Mouse (Mus musculus): ENCODE results near the gene Usp10. TPM values are rescaled to one million over a fixed set of nuclear protein-coding genes. Genes with fewer than 3 reads are reported as not detected.

Usp10 gene
- polyA plus RNA-seq, 1 experiment, result 143 TPM

GRCm38 (mm10) chr8:119997266-119997665, 87.1 kb downstream of the Usp10 start:
- no peak for DNase-seq (ENCODE audit: low read depth)
- no peak for TF ChIP-seq POLR2A (IDR thresholded peaks at IDR 0.05; ENCODE audit: borderline replicate concordance, extremely low read depth, insufficient read depth, insufficient read length, poor library complexity, severe bottlenecking)
- TF ChIP-seq CTCF (IDR thresholded peaks at IDR 0.05; ENCODE audit: borderline replicate concordance, extremely low read depth, insufficient read depth, insufficient read length), result no peak

DNA sequence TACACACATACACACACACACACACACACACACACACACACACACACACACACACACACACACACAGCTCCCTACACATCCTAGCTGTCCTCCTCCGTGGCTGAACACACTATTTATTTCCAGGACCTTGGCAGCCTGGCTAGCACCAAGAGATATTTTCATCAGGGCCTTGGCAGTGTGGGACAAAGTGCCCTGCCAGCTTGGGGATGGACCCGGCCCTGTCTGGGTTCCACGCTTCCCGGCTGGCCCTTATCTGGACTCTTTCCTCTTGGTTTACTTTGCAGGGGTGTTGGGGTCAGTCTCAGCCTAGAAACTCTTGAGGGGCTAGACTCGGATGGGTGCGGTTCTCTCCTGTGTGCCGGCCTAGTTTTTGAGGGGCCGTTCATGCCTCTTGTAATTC, 90.3 kb downstream of the Usp10 start:
- TF ChIP-seq CTCF (IDR thresholded peaks at IDR 0.05; ENCODE audit: borderline replicate concordance, extremely low read depth, insufficient read depth, insufficient read length), result no peak
- TF ChIP-seq POLR2A (IDR thresholded peaks at IDR 0.05; ENCODE audit: borderline replicate concordance, extremely low read depth, insufficient read depth, insufficient read length, poor library complexity, severe bottlenecking), result no peak
- no peak for DNase-seq (ENCODE audit: low read depth)

DNA sequence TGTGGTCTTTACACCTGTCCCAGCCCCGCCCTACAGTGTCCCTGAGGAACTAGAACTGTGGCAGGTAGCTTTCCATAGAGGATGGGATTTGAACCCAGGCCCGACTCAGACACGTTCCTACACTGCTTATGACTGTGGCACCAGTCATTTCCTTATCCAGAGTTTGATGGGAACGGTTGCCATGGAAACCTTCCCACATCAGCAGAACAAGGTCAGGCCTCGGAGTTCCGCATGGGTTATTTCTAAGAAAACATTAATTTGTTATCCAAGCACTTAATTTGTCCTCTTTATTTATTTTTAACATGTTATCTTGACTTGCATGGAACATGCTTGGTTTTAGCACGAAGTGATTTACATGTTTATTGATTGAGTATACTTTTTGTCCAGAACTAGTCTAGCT, 91.6 kb downstream of the Usp10 start:
- DNase-seq (ENCODE audit: low read depth), result peak; percentile 55
- no peak for TF ChIP-seq POLR2A (IDR thresholded peaks at IDR 0.05; ENCODE audit: borderline replicate concordance, extremely low read depth, insufficient read depth, insufficient read length, poor library complexity, severe bottlenecking)
- TF ChIP-seq CTCF (IDR thresholded peaks at IDR 0.05; ENCODE audit: borderline replicate concordance, extremely low read depth, insufficient read depth, insufficient read length), result no peak

- no peak for DNase-seq (ENCODE audit: low read depth)
- TF ChIP-seq CTCF (IDR thresholded peaks at IDR 0.05; ENCODE audit: borderline replicate concordance, extremely low read depth, insufficient read depth, insufficient read length), result no peak
- TF ChIP-seq POLR2A (IDR thresholded peaks at IDR 0.05; ENCODE audit: borderline replicate concordance, extremely low read depth, insufficient read depth, insufficient read length, poor library complexity, severe bottlenecking), result no peak
Observed at GRCm38 (mm10) chr8:120002348-120002747, 92.2 kb downstream of the Usp10 start.

DNA sequence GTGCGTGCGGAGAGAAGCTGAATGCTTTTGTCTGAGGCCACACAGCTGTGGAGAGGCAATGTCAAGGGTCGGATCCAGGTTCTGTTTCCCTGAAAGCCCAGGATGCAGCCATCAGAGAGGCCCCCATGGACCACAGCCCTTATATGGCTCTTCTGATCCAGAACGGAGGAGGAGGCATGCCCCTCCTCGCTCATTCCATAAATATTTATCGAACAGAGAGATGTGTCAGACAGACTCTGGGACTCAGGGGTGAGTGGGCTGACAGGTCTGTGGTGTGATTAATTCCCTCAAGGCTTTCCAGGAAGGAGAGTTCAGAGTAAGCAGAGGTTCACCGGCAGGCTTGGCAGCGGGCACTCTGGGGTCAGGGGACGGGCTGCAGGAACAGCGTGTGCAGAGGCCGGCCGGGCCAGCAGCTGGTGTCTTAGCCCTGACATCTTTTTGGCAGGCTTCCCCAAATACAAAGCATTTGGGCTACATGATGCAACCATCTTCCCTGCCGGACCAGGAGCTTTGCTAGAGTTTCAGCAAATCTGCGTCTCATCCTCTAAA, 94.1 kb downstream of the Usp10 start:
- TF ChIP-seq POLR2A (IDR thresholded peaks at IDR 0.05; ENCODE audit: borderline replicate concordance, extremely low read depth, insufficient read depth, insufficient read length, poor library complexity, severe bottlenecking) (no peak), CTCF (IDR thresholded peaks at IDR 0.05; ENCODE audit: borderline replicate concordance, extremely low read depth, insufficient read depth, insufficient read length) (no peak)
- peak; percentile 45 for DNase-seq (ENCODE audit: low read depth)

- TF ChIP-seq POLR2A (IDR thresholded peaks at IDR 0.05; ENCODE audit: borderline replicate concordance, extremely low read depth, insufficient read depth, insufficient read length, poor library complexity, severe bottlenecking) (no peak), CTCF (IDR thresholded peaks at IDR 0.05; ENCODE audit: borderline replicate concordance, extremely low read depth, insufficient read depth, insufficient read length) (no peak)
- DNase-seq (ENCODE audit: low read depth), result no peak
Observed at GRCm38 (mm10) chr8:120004705-120005381, 94.7 kb downstream of the Usp10 start.

DNA sequence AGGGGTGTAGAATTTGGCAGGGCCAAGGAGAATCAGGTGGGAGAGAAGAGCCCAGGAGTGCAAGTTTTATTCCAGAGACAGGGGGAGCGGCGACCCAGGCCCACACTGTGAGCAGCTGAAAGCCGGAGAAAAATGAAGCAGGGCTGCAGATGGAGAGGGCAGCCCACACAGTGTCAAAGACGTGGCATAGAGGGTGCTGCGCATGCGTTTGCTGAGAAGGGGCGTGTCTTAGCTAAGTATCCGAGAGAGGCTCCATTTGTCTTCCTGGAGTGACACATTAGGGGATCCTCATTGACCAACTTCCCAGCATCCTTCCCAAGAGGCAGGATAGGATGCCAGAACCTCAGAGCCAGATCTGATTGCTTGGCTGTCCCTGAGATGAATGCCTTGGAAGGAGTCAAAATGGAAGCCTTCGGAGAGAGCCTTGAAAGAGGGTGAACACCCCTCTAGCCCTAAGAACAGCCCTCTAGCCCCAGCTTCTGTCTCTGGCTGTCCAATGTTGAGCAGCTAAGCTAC, 96.5 kb downstream of the Usp10 start:
- TF ChIP-seq CTCF (IDR thresholded peaks at IDR 0.05; ENCODE audit: borderline replicate concordance, extremely low read depth, insufficient read depth, insufficient read length) (no peak), POLR2A (IDR thresholded peaks at IDR 0.05; ENCODE audit: borderline replicate concordance, extremely low read depth, insufficient read depth, insufficient read length, poor library complexity, severe bottlenecking) (no peak)
- DNase-seq (ENCODE audit: low read depth), result peak; percentile 57

Other genes with a start within 250 kb of the Usp10 start
- gene Wfdc1, start 244.0 kb upstream of the Usp10 start, polyA plus RNA-seq (2012; rRNA removed), result 3.1 TPM in 2 replicates
- 0.24 and 0.38 TPM in 2 replicates for gene Atp2c2, start 210.4 kb upstream of the Usp10 start, polyA plus RNA-seq (2012; rRNA removed)
- 13.5 and 16.1 TPM in 2 replicates for gene Tldc1, start 131.9 kb upstream of the Usp10 start, polyA plus RNA-seq (2012; rRNA removed)
- gene Cotl1, start 69.8 kb upstream of the Usp10 start, polyA plus RNA-seq (2012; rRNA removed), result 273 and 336 TPM in 2 replicates
- 16.2 and 17.6 TPM in 2 replicates for gene Klhl36, start 48.1 kb upstream of the Usp10 start, polyA plus RNA-seq (2012; rRNA removed)
- 54.5 and 59.3 TPM in 2 replicates for gene Gm20388, start 481 bp downstream of the Usp10 start, polyA plus RNA-seq (2012; rRNA removed)
- gene Crispld2, start 82.1 kb downstream of the Usp10 start, polyA plus RNA-seq (2012; rRNA removed), result 1.3 and 2.2 TPM in 2 replicates
- 35.1 and 36.6 TPM in 2 replicates for gene Zdhhc7, start 191.1 kb downstream of the Usp10 start, polyA plus RNA-seq (2012; rRNA removed)
- gene 6430548M08Rik, start 203.8 kb downstream of the Usp10 start, polyA plus RNA-seq (2012; rRNA removed), result 23.5 and 32.6 TPM in 2 replicates

Measured in brain, embryonic 14.5 days (tissue).